Mouse (Mus musculus): Measurements from ENCODE around the gene Camk2d.

GRCm38 (mm10) chr3:126659235-126659634 is 63.1 kb downstream of the Camk2d start:
- TF ChIP-seq CTCF (IDR thresholded peaks at IDR 0.05; ENCODE audit: extremely low read depth, insufficient read depth, insufficient read length, insufficient replicate concordance) (no peak), POLR2A (IDR thresholded peaks at IDR 0.05; ENCODE audit: low read depth, low read length) (no peak)

All from spleen, adult 2 months (tissue).